Mouse (Mus musculus) intestine, embryonic 15.5 days (tissue): ENCODE measurements around the gene Rps6kc1. TPM values are rescaled to one million over a fixed set of nuclear protein-coding genes. Genes with fewer than 3 reads are reported as not detected.
A peak's percentile ranks its signal among the peaks of the same experiment; 100 is the strongest.

ENCODE experiments used
- ATAC-seq: fragments of 200-750 bp; cut with Nextera tagmentation; 2 replicates; pipeline ENCODE4 v1.8.0; 2017; ENCODE audit warnings: moderate TSS enrichment, moderate library complexity
- H3K27ac ChIP-seq: fragments of 300-500 bp; sonication (generic); 2 replicates; pipeline ENCODE4 v1.5.1; 2015; ENCODE audit warnings: mild to moderate bottlenecking, inconsistent platforms
- H3K27me3 ChIP-seq: fragments of 300-500 bp; sonication (generic); replicated peaks from 2 replicates; pipeline ENCODE4 v1.6.1; 2015; ENCODE audit warnings: inconsistent platforms
- H3K36me3 ChIP-seq: fragments of 300-500 bp; sonication (generic); 2 replicates; pipeline ENCODE4 v1.6.1; 2015; ENCODE audit warnings: inconsistent platforms
- H3K4me1 ChIP-seq: fragments of 300-500 bp; sonication (generic); replicated peaks from 2 replicates; pipeline ENCODE4 v1.6.1; 2015; ENCODE audit warnings: inconsistent platforms
- H3K4me2 ChIP-seq: fragments of 300-500 bp; sonication (generic); replicated peaks from 2 replicates; pipeline ENCODE4 v1.6.1; 2015; ENCODE audit warnings: mild to moderate bottlenecking, inconsistent platforms
- H3K4me3 ChIP-seq: fragments of 300-500 bp; sonication (generic); replicated peaks from 2 replicates; pipeline ENCODE4 v1.5.1; 2015; ENCODE audit warnings: inconsistent platforms
- H3K9ac ChIP-seq: fragments of 300-500 bp; sonication (generic); 2 replicates; pipeline ENCODE4 v1.6.1; 2015; ENCODE audit warnings: inconsistent platforms
- H3K9me3 ChIP-seq: fragments of 300-500 bp; sonication (generic); 2 replicates; pipeline ENCODE4 v1.6.1; 2016; ENCODE audit warnings: inconsistent platforms
- WGBS: fragments of 180-500 bp; shearing (Covaris S2); methylation state at CpG from one replicate; pipeline ENCODE4 v1.1.7; 2015; 5-methylcytosine and 5-hydroxymethylcytosine counted together
- polyA plus RNA-seq: library from polyadenylated mRNA; unstranded; fragments of >200 nt; fragmentation: Nextera tagmentation; extraction: Ambion mirVana; gene quantifications from 2 replicates; pipeline ENCODE4 v1.2.1, GENCODE M21; 2015

The Rps6kc1 gene
- polyA plus RNA-seq, 1 experiment from 2014 or later = 12.1 TPM

GRCm38 (mm10) chr1:190729516-190730088 lies 182.0 kb downstream of the Rps6kc1 start:
- Histone ChIP-seq H3K9me3 (no peaks in the 10 kb centered on the region), H3K36me3 (no peaks in the 10 kb centered on the region), H3K4me2 (no peak overlapping the region), H3K9ac (no peak overlapping the region), H3K4me1 (0 out of 2 replicates have a peak, but pooled peaks cover 2% of the 10 kb centered on the region), H3K4me3 (no peak overlapping the region), H3K27ac (no peak overlapping the region), H3K27me3 (no peaks in the 10 kb centered on the region)
- WGBS = 87% methylated on average over 7 of the region's 7 CpGs
- ATAC-seq = no peak

GRCm38 (mm10) chr1:190728111-190728651 lies 183.4 kb downstream of the Rps6kc1 start:
- Histone ChIP-seq H3K27ac (no peak overlapping the region), H3K4me2 (no peak overlapping the region), H3K4me3 (no peak overlapping the region), H3K9me3 (no peaks in the 10 kb centered on the region), H3K27me3 (no peaks in the 10 kb centered on the region), H3K9ac (no peak overlapping the region), H3K4me1 (0 out of 2 replicates have a peak, but pooled peaks cover 2% of the 10 kb centered on the region), H3K36me3 (no peaks in the 10 kb centered on the region)
- ATAC-seq = no peak
- WGBS = 93% methylated on average over 4 of the region's 4 CpGs

- Histone ChIP-seq H3K4me3 (no peak overlapping the region), H3K4me1 (0 out of 2 replicates have a peak, but pooled peaks cover 2% of the 10 kb centered on the region), H3K36me3 (no peaks in the 10 kb centered on the region), H3K9me3 (no peaks in the 10 kb centered on the region), H3K9ac (no peak overlapping the region), H3K4me2 (no peak overlapping the region), H3K27ac (no peak overlapping the region), H3K27me3 (no peaks in the 10 kb centered on the region)
- 52% methylated on average over 2 of the region's 2 CpGs for WGBS
- no peak for ATAC-seq
These were observed 184.2 kb downstream of the Rps6kc1 start for GRCm38 (mm10) chr1:190727385-190727784.

GRCm38 (mm10) chr1:190724591-190725380 lies 186.8 kb downstream of the Rps6kc1 start:
- WGBS = 62% methylated on average over 21 of the region's 21 CpGs

GRCm38 (mm10) chr1:190723926-190724430 lies 187.6 kb downstream of the Rps6kc1 start:
- 69% methylated on average over 7 of the region's 7 CpGs for WGBS
- H3K4me2 ChIP-seq = no peak overlapping the region
- 0 out of 2 replicates have a peak, but pooled peaks cover 2% of the 10 kb centered on the region for H3K4me1 ChIP-seq
- H3K9ac ChIP-seq = no peak overlapping the region
- no peaks in the 10 kb centered on the region for H3K9me3 ChIP-seq
- no peak for ATAC-seq
- no peaks in the 10 kb centered on the region for H3K36me3 ChIP-seq
- H3K27me3 ChIP-seq = no peaks in the 10 kb centered on the region
- H3K4me3 ChIP-seq = no peak overlapping the region
- H3K27ac ChIP-seq = no peak overlapping the region

More at GRCm38 (mm10) chr1:190724591-190725380, 186.8 kb downstream of the Rps6kc1 start:
- H3K27ac ChIP-seq = no peak overlapping the region
- H3K4me1 ChIP-seq = 0 out of 2 replicates have a peak, but pooled peaks cover 2% of the 10 kb centered on the region
- H3K4me3 ChIP-seq = no peak overlapping the region
- H3K9me3 ChIP-seq = no peaks in the 10 kb centered on the region
- no peak for ATAC-seq
- H3K4me2 ChIP-seq = no peak overlapping the region
- H3K27me3 ChIP-seq = no peaks in the 10 kb centered on the region
- no peaks in the 10 kb centered on the region for H3K36me3 ChIP-seq
- no peak overlapping the region for H3K9ac ChIP-seq

GRCm38 (mm10) chr1:190713848-190714247 lies 197.7 kb downstream of the Rps6kc1 start:
- H3K9ac ChIP-seq = no peak overlapping the region
- 83% methylated on average over 6 of the region's 6 CpGs for WGBS
- H3K4me1 ChIP-seq = no peaks in the 10 kb centered on the region
- ATAC-seq = no peak
- H3K27ac ChIP-seq = no peak overlapping the region
- no peaks in the 10 kb centered on the region for H3K9me3 ChIP-seq
- H3K27me3 ChIP-seq = no peaks in the 10 kb centered on the region
- H3K36me3 ChIP-seq = no peaks in the 10 kb centered on the region
- H3K4me3 ChIP-seq = no peak overlapping the region
- no peak overlapping the region for H3K4me2 ChIP-seq

GRCm38 (mm10) chr1:190697576-190697975 lies 214.0 kb downstream of the Rps6kc1 start:
- H3K27ac ChIP-seq = no peak overlapping the region
- 23% methylated on average over 6 of the region's 6 CpGs for WGBS
- ATAC-seq = no peak
- no peaks in the 10 kb centered on the region for H3K36me3 ChIP-seq
- H3K4me2 ChIP-seq = no peak overlapping the region
- no peaks in the 10 kb centered on the region for H3K9me3 ChIP-seq
- H3K4me3 ChIP-seq = no peak overlapping the region
- no peaks in the 10 kb centered on the region for H3K27me3 ChIP-seq
- peaks cover 4% of the 10 kb centered on the region for H3K4me1 ChIP-seq
- H3K9ac ChIP-seq = no peak overlapping the region

GRCm38 (mm10) chr1:190695589-190695988 lies 216.0 kb downstream of the Rps6kc1 start:
- no peaks in the 10 kb centered on the region for H3K36me3 ChIP-seq
- H3K4me2 ChIP-seq = no peak overlapping the region
- no peaks in the 10 kb centered on the region for H3K9me3 ChIP-seq
- H3K27me3 ChIP-seq = no peaks in the 10 kb centered on the region
- H3K27ac ChIP-seq = no peak overlapping the region
- 75% methylated on average over 11 of the region's 11 CpGs for WGBS
- H3K4me1 ChIP-seq = peaks cover 4% of the 10 kb centered on the region
- H3K9ac ChIP-seq = no peak overlapping the region
- ATAC-seq = no peak
- H3K4me3 ChIP-seq = no peak overlapping the region

GRCm38 (mm10) chr1:190690528-190691262 lies 220.9 kb downstream of the Rps6kc1 start:
- ATAC-seq = no peak
- H3K9ac ChIP-seq = no peak overlapping the region

GRCm38 (mm10) chr1:190683060-190683459 lies 228.5 kb downstream of the Rps6kc1 start:
- no peak overlapping the region for H3K4me3 ChIP-seq
- H3K4me2 ChIP-seq = no peak overlapping the region
- H3K9ac ChIP-seq = no peak overlapping the region
- H3K36me3 ChIP-seq = no peaks in the 10 kb centered on the region
- no peaks in the 10 kb centered on the region for H3K27me3 ChIP-seq
- ATAC-seq = no peak
- H3K9me3 ChIP-seq = no peaks in the 10 kb centered on the region
- H3K4me1 ChIP-seq = no peaks in the 10 kb centered on the region
- H3K27ac ChIP-seq = no peak overlapping the region
- 93% methylated on average over 7 of the region's 7 CpGs for WGBS

More at GRCm38 (mm10) chr1:190690528-190691262, 220.9 kb downstream of the Rps6kc1 start:
- H3K9me3 ChIP-seq = no peaks in the 10 kb centered on the region
- H3K27me3 ChIP-seq = no peaks in the 10 kb centered on the region
- peaks cover 4% of the 10 kb centered on the region for H3K4me1 ChIP-seq
- H3K4me3 ChIP-seq = no peak overlapping the region
- peak overlapping the region; percentile 28; the same call in 1 of the 2 replicates for H3K4me2 ChIP-seq
- no peaks in the 10 kb centered on the region for H3K36me3 ChIP-seq
- 66% methylated on average over 29 of the region's 29 CpGs for WGBS
- no peak overlapping the region for H3K27ac ChIP-seq

GRCm38 (mm10) chr1:190682021-190682926 lies 229.3 kb downstream of the Rps6kc1 start:
- no peaks in the 10 kb centered on the region for H3K9me3 ChIP-seq
- no peak overlapping the region for H3K4me3 ChIP-seq
- 65% methylated on average over 25 of the region's 25 CpGs for WGBS
- H3K27me3 ChIP-seq = no peaks in the 10 kb centered on the region
- no peak overlapping the region for H3K9ac ChIP-seq
- ATAC-seq = no peak
- no peaks in the 10 kb centered on the region for H3K36me3 ChIP-seq
- no peak overlapping the region for H3K4me2 ChIP-seq
- no peak overlapping the region for H3K27ac ChIP-seq
- H3K4me1 ChIP-seq = no peaks in the 10 kb centered on the region
